Mouse (Mus musculus) adrenal gland, adult 2 months (tissue): ENCODE measurements at regions not wholly inside any gene's neighbourhood (a gene's known extent, or its start where the extent isn't known, plus 50 kb on each side); places are given as distances from the start of the nearest gene placed in this dataset.

Experiments
- DNase-seq: peaks from one replicate; pipeline ENCODE4 v3.0.0; 2021

DNA sequence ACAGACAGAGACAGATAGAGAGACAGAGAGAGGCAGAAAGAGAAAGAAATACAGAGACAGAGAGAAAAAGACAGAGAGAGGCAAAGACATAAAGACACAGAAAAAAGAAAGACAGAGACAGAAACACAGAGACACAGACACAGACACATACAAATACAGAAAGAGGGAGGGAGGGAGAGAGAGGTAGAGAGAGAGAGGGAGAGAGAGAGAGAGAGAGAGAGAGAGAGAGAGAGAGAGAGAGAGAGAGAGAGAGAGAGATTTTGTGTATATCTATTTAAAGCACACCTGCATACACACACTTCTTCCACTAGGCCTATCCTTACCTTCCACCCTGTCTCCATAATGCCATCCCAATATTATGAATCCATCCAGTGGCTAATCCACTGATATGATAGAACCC is 261.8 kb upstream of the Setmar start:
- DNase-seq, result no peak
